Mouse (Mus musculus): ENCODE measurements around the gene Olfr1271. TPM values are rescaled to one million over a fixed set of nuclear protein-coding genes. Genes with fewer than 3 reads are reported as not detected.

The Olfr1271 gene
- polyA plus RNA-seq (2021; fragmentation: Nextera tagmentation), result not detected in 2 replicates
- long read RNA-seq, experiment 1, result 0 reads
- long read RNA-seq, experiment 2, result 0 reads

GRCm38 (mm10) chr2:90270932-90271331 is at the start of gene Olfr1271:
Olfr1271 (minus strand) TSS chr2:90271032.

DNA sequence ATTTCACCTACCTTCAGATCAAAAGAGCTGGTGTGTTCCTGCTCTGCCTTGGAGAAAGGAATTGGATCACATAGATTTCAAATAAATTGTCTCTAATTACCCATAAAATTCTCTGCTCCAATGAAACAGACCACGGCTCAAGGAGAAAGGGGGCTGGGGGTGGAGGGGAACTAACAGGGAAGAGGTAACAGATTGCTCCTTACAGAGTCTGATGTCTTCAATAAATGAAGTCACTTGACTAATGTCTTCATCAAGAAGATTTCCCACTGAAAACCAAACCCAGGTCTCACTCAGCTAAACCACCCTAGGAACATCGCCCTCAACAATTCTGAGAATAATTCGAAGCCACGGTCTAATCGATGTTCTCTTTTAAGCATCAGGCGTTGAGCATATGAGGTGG is 21.9 kb upstream of the Olfr1271 start, which contains the start of gene Olfr1272:
Olfr1272 (minus strand) TSS at position 101 of the 400 bp plus-strand sequence.

DNA sequence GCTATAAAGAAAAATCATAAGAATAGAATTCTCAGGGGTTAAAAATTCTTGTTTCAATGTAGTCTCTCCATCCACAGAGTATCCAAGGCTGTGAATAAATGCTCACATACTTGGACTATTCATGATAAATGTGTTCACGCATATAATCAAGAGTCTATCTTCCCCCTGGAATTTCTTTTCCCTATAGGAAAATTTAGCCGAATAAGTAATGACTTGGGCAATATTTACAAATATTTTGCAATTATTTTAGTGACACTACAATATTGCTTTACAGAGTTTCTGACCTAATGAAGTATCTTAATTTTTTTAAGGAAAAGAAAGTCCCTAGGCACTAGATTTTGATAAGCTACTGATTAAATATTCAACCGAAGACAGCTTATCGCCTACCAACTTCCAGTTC is 13.3 kb downstream of the Olfr1271 start, which contains the start of gene Olfr142:
Olfr142 (minus strand) TSS at position 101 of the 400 bp plus-strand sequence.

DNA sequence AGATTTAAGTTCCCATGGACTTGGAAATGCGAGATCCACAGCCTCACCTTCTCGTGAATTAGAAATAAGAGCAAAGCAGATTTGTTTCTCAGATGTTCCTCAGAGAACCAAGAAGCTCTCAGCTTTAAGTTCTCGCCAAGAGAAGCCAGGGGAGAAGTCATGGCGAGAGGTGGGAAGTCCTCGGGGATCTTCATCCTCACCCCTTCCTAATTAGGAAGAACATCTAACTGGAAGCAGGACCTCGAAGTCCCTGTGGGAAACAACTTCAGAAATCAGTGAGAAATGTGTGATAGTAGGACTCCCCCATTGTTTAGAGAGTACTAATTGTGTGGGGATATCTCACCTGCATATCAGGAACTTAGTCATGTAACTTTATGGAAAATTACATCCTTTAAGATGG is 46.4 kb downstream of the Olfr1271 start, which contains the start of gene Olfr1506:
Olfr1506 (minus strand) TSS at position 101 of the 400 bp plus-strand sequence.

Other genes starting within 250 kb of the Olfr1271 start
- not detected in 2 replicates for gene Olfr1264, start 245.5 kb downstream of the Olfr1271 start, polyA plus RNA-seq (2021; fragmentation: Nextera tagmentation)
- gene Olfr1265, start 235.7 kb downstream of the Olfr1271 start, polyA plus RNA-seq (2021; fragmentation: Nextera tagmentation), result not detected in 2 replicates
- gene Olfr140, start 207.4 kb downstream of the Olfr1271 start, polyA plus RNA-seq (2021; fragmentation: Nextera tagmentation), result not detected in 2 replicates
- gene Olfr1269, start 149.6 kb downstream of the Olfr1271 start, polyA plus RNA-seq (2021; fragmentation: Nextera tagmentation), result not detected in 2 replicates
- not detected in 2 replicates for gene Olfr32, start 128.7 kb downstream of the Olfr1271 start, polyA plus RNA-seq (2021; fragmentation: Nextera tagmentation)
- not detected in 2 replicates for gene Olfr1270, start 117.9 kb downstream of the Olfr1271 start, polyA plus RNA-seq (2021; fragmentation: Nextera tagmentation)
- gene Olfr1506, start 46.5 kb downstream of the Olfr1271 start, polyA plus RNA-seq (2021; fragmentation: Nextera tagmentation), result not detected in 2 replicates
- not detected in 2 replicates for gene Olfr142, start 13.4 kb downstream of the Olfr1271 start, polyA plus RNA-seq (2021; fragmentation: Nextera tagmentation)
- gene Olfr1272, start 21.8 kb upstream of the Olfr1271 start, polyA plus RNA-seq (2021; fragmentation: Nextera tagmentation), result not detected in 2 replicates
- not detected in 2 replicates for gene Gm13769, start 51.2 kb upstream of the Olfr1271 start, polyA plus RNA-seq (2021; fragmentation: Nextera tagmentation)
- gene Olfr1274-ps, start 127.7 kb upstream of the Olfr1271 start, polyA plus RNA-seq (2021; fragmentation: Nextera tagmentation), result not detected in 2 replicates

Data from left cerebral cortex, adult 6 months (tissue).